Mouse (Mus musculus): ENCODE measurements at regions not wholly inside any gene's neighbourhood (a gene's known extent, or its start where the extent isn't known, plus 50 kb on each side); places are given as distances from the start of the nearest gene placed in this dataset.
A peak's percentile ranks its signal among the peaks of the same experiment; 100 is the strongest.

GRCm38 (mm10) chr2:61071025-61071424 is 108.0 kb upstream of the Rbms1 start:
- DNase-seq: no peak

GRCm38 (mm10) chr2:61067877-61068276 is 104.9 kb upstream of the Rbms1 start:
- no peak for DNase-seq

- DNase-seq: peak; percentile 38
These were observed 99.1 kb upstream of the Rbms1 start for GRCm38 (mm10) chr2:61062125-61062524.

- DNase-seq: no peak
These were observed 97.9 kb upstream of the Rbms1 start for GRCm38 (mm10) chr2:61060906-61061305.

- DNase-seq: no peak
These were observed 95.7 kb upstream of the Rbms1 start for GRCm38 (mm10) chr2:61058545-61059235.

- DNase-seq: no peak
These were observed 89.3 kb upstream of the Rbms1 start for GRCm38 (mm10) chr2:61052296-61052695.

GRCm38 (mm10) chr2:61051808-61052207 is 88.8 kb upstream of the Rbms1 start:
- DNase-seq: no peak

- DNase-seq: no peak
These were observed 83.2 kb upstream of the Rbms1 start for GRCm38 (mm10) chr2:61046111-61046767.

- no peak for DNase-seq
These were observed 82.5 kb upstream of the Rbms1 start for GRCm38 (mm10) chr2:61045467-61045866.

GRCm38 (mm10) chr2:61032920-61033319 is 69.9 kb upstream of the Rbms1 start:
- no peak for DNase-seq

- DNase-seq: no peak
These were observed 66.7 kb upstream of the Rbms1 start for GRCm38 (mm10) chr2:61029706-61030105.

GRCm38 (mm10) chr2:61028578-61028977 is 65.6 kb upstream of the Rbms1 start:
- no peak for DNase-seq

GRCm38 (mm10) chr2:61027686-61028085 is 64.7 kb upstream of the Rbms1 start:
- DNase-seq: no peak

GRCm38 (mm10) chr2:61022411-61022810 is 59.4 kb upstream of the Rbms1 start:
- DNase-seq: no peak

- DNase-seq: no peak
These were observed 57.8 kb upstream of the Rbms1 start for GRCm38 (mm10) chr2:61020791-61021190.

GRCm38 (mm10) chr2:61013006-61013405 is 50.0 kb upstream of the Rbms1 start:
- DNase-seq: peak; percentile 9

Data from lung, postnatal 14 days (tissue).